ENCODE assay signal across 8 mouse cellular contexts in the genomic region with DNA sequence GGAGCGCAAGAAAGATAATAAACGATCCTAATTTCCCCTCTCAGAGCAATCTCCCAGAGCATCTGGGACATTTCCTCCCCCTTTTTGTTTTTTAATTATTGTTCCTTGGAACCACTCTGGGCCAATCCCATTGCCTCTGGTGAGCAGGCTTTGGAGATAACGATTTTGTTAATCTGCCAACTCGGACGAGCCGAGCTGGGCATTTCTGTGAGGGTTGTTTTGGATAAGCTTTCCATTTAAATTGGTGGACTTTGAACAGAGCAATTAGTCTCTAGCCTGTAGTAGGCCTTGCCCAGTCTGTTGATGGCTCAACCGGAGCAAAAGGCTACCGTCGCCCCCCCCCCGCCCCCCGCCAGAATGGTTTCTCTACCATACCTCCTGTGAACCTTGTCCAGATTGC. TPM values are rescaled to one million over a fixed set of nuclear protein-coding genes. Genes with fewer than 3 reads are reported as not detected.
A peak's percentile ranks its signal among the peaks of the same experiment; 100 is the strongest.
DNase-seq lines count a peak whose midpoint lies in the region; ATAC-seq and TF ChIP-seq lines count a peak whose summit lies in the region.

No protein-coding gene starts in this region.

- TF ChIP-seq CTCF in E14TG2a.4 (conservative IDR thresholded peaks at IDR 0.05; ENCODE audit: low read length), result no peak

- no peaks in the 10 kb centered on the region for H3K9me3 ChIP-seq in E14TG2a.4 (ENCODE audit: low read length)
- H3K9me3 ChIP-seq in heart, embryonic 15.5 days (replicated peaks), result no peaks in the 10 kb centered on the region
- H3K9me3 ChIP-seq in midbrain, embryonic 12.5 days, result no peaks in the 10 kb centered on the region

- H3K4me2 ChIP-seq in heart, embryonic 15.5 days, result peak overlapping the region; percentile 73
- peak overlapping the region; percentile 57 for H3K4me2 ChIP-seq in midbrain, embryonic 12.5 days (replicated peaks)

- H3K36me3 ChIP-seq in E14TG2a.4 (ENCODE audit: insufficient read depth, low read length), result no peaks in the 10 kb centered on the region
- no peaks in the 10 kb centered on the region for H3K36me3 ChIP-seq in heart, embryonic 15.5 days
- H3K36me3 ChIP-seq in midbrain, embryonic 12.5 days, result no peaks in the 10 kb centered on the region

- H3K4me3 ChIP-seq in E14TG2a.4 (replicated peaks; ENCODE audit: low read length), result peak overlapping the region; percentile 73; the same call in 1 of the 2 replicates
- H3K4me3 ChIP-seq in heart, embryonic 15.5 days, result peak overlapping the region; percentile 45
- H3K4me3 ChIP-seq in midbrain, embryonic 12.5 days, result peak overlapping the region; percentile 29

- 27% methylated on average over 11 of the region's 11 CpGs for WGBS in heart, embryonic 15.5 days
- WGBS in midbrain, embryonic 12.5 days, result 14% methylated on average over 11 of the region's 11 CpGs

- DNase-seq in adrenal gland, postnatal 25 days, result peak; percentile 12
- peak; percentile 70 for DNase-seq in kidney, postnatal 14 days
- DNase-seq in right cerebral cortex, postnatal 14 days, result no peak
- DNase-seq in spleen, postnatal 4 days (ENCODE audit: low spot score in 2 of 2), result no peak

- ATAC-seq in heart, embryonic 15.5 days (replicated peaks; ENCODE audit: insufficient number of reproducible peaks, insufficient read depth, low FRiP score, low read depth), result no peak
- peak; percentile 47; the same call in 1 of the 2 replicates for ATAC-seq in midbrain, embryonic 12.5 days (ENCODE audit: low FRiP score, low read depth)
- no peak for ATAC-seq in granulocyte monocyte progenitor cell, adult 5-6 weeks (replicated peaks; ENCODE audit: poor library complexity, severe bottlenecking)

- peaks cover 43% of the 10 kb centered on the region for H3K4me1 ChIP-seq in E14TG2a.4 (replicated peaks; ENCODE audit: low read depth, low read length)
- peaks cover 24% of the 10 kb centered on the region for H3K4me1 ChIP-seq in heart, embryonic 15.5 days (replicated peaks)
- H3K4me1 ChIP-seq in midbrain, embryonic 12.5 days, result peaks cover 20% of the 10 kb centered on the region

- H3K9ac ChIP-seq in heart, embryonic 15.5 days, result no peak overlapping the region
- 0 out of 2 replicates have a peak overlapping the region, but pooled peaks have one; percentile 15 for H3K9ac ChIP-seq in midbrain, embryonic 12.5 days (replicated peaks)

- H3K27ac ChIP-seq in heart, embryonic 15.5 days, result no peak overlapping the region
- no peak overlapping the region for H3K27ac ChIP-seq in midbrain, embryonic 12.5 days (replicated peaks)

- peaks cover 23% of the 10 kb centered on the region for H3K27me3 ChIP-seq in E14TG2a.4 (ENCODE audit: insufficient read depth, low read length)
- no peaks in the 10 kb centered on the region for H3K27me3 ChIP-seq in heart, embryonic 15.5 days
- peaks cover 38% of the 10 kb centered on the region for H3K27me3 ChIP-seq in midbrain, embryonic 12.5 days

RNA-seq across cellular contexts. Expression of a gene that starts 27.0 kb away (rescaled TPM):
- total RNA-seq in adrenal gland, postnatal 25 days (2021), result 2.2 and 2.6 TPM in 2 replicates
- 0.19 and 0.30 TPM in 2 replicates for polyA plus RNA-seq in heart, embryonic 15.5 days (2015; fragmentation: Nextera tagmentation; extraction: Ambion mirVana)
- polyA plus RNA-seq in midbrain, embryonic 12.5 days (2016; fragmentation: Nextera tagmentation; extraction: Ambion mirVana), result 5.6 and 6.2 TPM in 2 replicates
- total RNA-seq in granulocyte monocyte progenitor cell, adult 5-6 weeks (2014; fragmentation: Nextera tagmentation), result 1.2 TPM in 1 of 2 replicates, not detected in the other
- 0.72 and 0.73 TPM in 2 replicates for total RNA-seq in granulocyte monocyte progenitor cell, adult 5-6 weeks (2017)

RNA-seq across cellular contexts. Expression of a gene that starts 51.9 kb away (rescaled TPM):
- 64.0 and 72.0 TPM in 2 replicates for total RNA-seq in adrenal gland, postnatal 25 days (2021)
- 8.6 and 9.8 TPM in 2 replicates for polyA plus RNA-seq in heart, embryonic 15.5 days (2015; fragmentation: Nextera tagmentation; extraction: Ambion mirVana)
- 12.1 and 13.8 TPM in 2 replicates for polyA plus RNA-seq in midbrain, embryonic 12.5 days (2016; fragmentation: Nextera tagmentation; extraction: Ambion mirVana)
- total RNA-seq in granulocyte monocyte progenitor cell, adult 5-6 weeks (2014; fragmentation: Nextera tagmentation), result 14.8 and 24.4 TPM in 2 replicates
- 13.9 TPM in 2 replicates for total RNA-seq in granulocyte monocyte progenitor cell, adult 5-6 weeks (2017)

Comparison
In these comparisons a context has a peak if more than half of its experiments do, and no peak if none do; other contexts are left out.
1. DNase-seq: peak in adrenal gland, postnatal 25 days (single experiment) and kidney, postnatal 14 days (single experiment); none in right cerebral cortex, postnatal 14 days (single experiment) and spleen, postnatal 4 days (0 of 2).
2. Peak in every context shown above with its lines, with median percentiles within 50 percentile points of each other: H3K4me3 ChIP-seq.